Mouse (Mus musculus) hindbrain, embryonic 12.5 days (tissue): Measurements from ENCODE around the gene Slc6a1. TPM values are rescaled to one million over a fixed set of nuclear protein-coding genes. Genes with fewer than 3 reads are reported as not detected.

Experiments
- polyA plus RNA-seq: library from polyadenylated mRNA; unstranded; fragments of >200 nt; fragmentation: Nextera tagmentation; extraction: Ambion mirVana; gene quantifications from 2 replicates; pipeline ENCODE4 v1.2.1, GENCODE M21; 2016

Slc6a1 gene
- polyA plus RNA-seq, 1 experiment from 2014 or later: 47.6 TPM

Other genes with a start within 250 kb of the Slc6a1 start
- gene Atp2b2, start 240.0 kb upstream of the Slc6a1 start, polyA plus RNA-seq: 12.1 and 12.4 TPM in 2 replicates
- gene Slc6a11, start 151.4 kb upstream of the Slc6a1 start, polyA plus RNA-seq: 4.6 and 5.4 TPM in 2 replicates
- gene Hrh1, start 115.3 kb downstream of the Slc6a1 start, polyA plus RNA-seq: 0.50 and 0.64 TPM in 2 replicates